Mouse (Mus musculus) embryonic facial prominence, embryonic 15.5 days (tissue): ENCODE data around the gene Gprc6a. TPM values are rescaled to one million over a fixed set of nuclear protein-coding genes. Genes with fewer than 3 reads are reported as not detected.

Source experiments
- ATAC-seq: fragments of 200-750 bp; cut with Nextera tagmentation; 2 replicates; pipeline ENCODE4 v1.8.0; 2017; ENCODE audit warnings: low read depth, moderate TSS enrichment; ENCODE audit not compliant: insufficient number of reproducible peaks, low FRiP score, low TSS enrichment
- H3K27ac ChIP-seq: fragments of 300-500 bp; sonication (generic); replicated peaks from 2 replicates; pipeline ENCODE4 v1.5.1; 2015; ENCODE audit warnings: mild to moderate bottlenecking, inconsistent platforms
- H3K27me3 ChIP-seq: fragments of 300-500 bp; sonication (generic); 2 replicates; pipeline ENCODE4 v1.6.1; 2015; ENCODE audit warnings: inconsistent platforms
- H3K36me3 ChIP-seq: fragments of 300-500 bp; sonication (generic); 2 replicates; pipeline ENCODE4 v1.6.1; 2015; ENCODE audit warnings: mild to moderate bottlenecking, inconsistent platforms
- H3K4me1 ChIP-seq: fragments of 300-500 bp; sonication (generic); 2 replicates; pipeline ENCODE4 v1.6.1; 2015; ENCODE audit warnings: inconsistent platforms
- H3K4me2 ChIP-seq: fragments of 300-500 bp; sonication (generic); replicated peaks from 2 replicates; pipeline ENCODE4 v1.6.1; 2015; ENCODE audit warnings: mild to moderate bottlenecking, inconsistent platforms
- H3K4me3 ChIP-seq: fragments of 300-500 bp; sonication (generic); replicated peaks from 2 replicates; pipeline ENCODE4 v1.5.1; 2015; ENCODE audit warnings: mild to moderate bottlenecking, inconsistent platforms
- H3K9ac ChIP-seq: fragments of 300-500 bp; sonication (generic); 2 replicates; pipeline ENCODE4 v1.6.1; 2015; ENCODE audit warnings: inconsistent platforms
- H3K9me3 ChIP-seq: fragments of 300-500 bp; sonication (generic); replicated peaks from 2 replicates; pipeline ENCODE4 v1.6.1; 2016; ENCODE audit warnings: inconsistent platforms
- WGBS: fragments of 180-500 bp; shearing (Covaris S2); methylation state at CpG from one replicate; pipeline ENCODE4 v1.1.7; 2015; 5-methylcytosine and 5-hydroxymethylcytosine counted together
- polyA plus RNA-seq: library from polyadenylated mRNA; unstranded; fragments of >200 nt; fragmentation: Nextera tagmentation; extraction: Ambion mirVana; gene quantifications from 2 replicates; pipeline ENCODE4 v1.2.1, GENCODE M21; 2015

Gprc6a gene
- polyA plus RNA-seq, 1 experiment from 2014 or later = not detected

GRCm38 (mm10) chr10:51571225-51571996 is 59.9 kb downstream of the Gprc6a start:
- H3K4me1 ChIP-seq = no peaks in the 10 kb centered on the region
- no peak overlapping the region for H3K4me3 ChIP-seq
- no peak overlapping the region for H3K9ac ChIP-seq
- no peak overlapping the region for H3K27ac ChIP-seq
- no peaks in the 10 kb centered on the region for H3K36me3 ChIP-seq
- ATAC-seq = no peak
- no peaks in the 10 kb centered on the region for H3K27me3 ChIP-seq
- H3K4me2 ChIP-seq = no peak overlapping the region
- 69% methylated on average over 9 of the region's 9 CpGs for WGBS
- H3K9me3 ChIP-seq = no peaks in the 10 kb centered on the region

Other genes starting within 250 kb of the Gprc6a start
- gene Gm49339, start 150.8 kb downstream of the Gprc6a start, polyA plus RNA-seq = 1.3 and 1.7 TPM in 2 replicates
- gene Lilr4b, start 150.8 kb downstream of the Gprc6a start, polyA plus RNA-seq = 3.6 and 4.0 TPM in 2 replicates
- 4.9 and 5.1 TPM in 2 replicates for gene Lilrb4a, start 140.5 kb downstream of the Gprc6a start, polyA plus RNA-seq
- 1.1 and 1.5 TPM in 2 replicates for gene Fam162b, start 40.9 kb downstream of the Gprc6a start, polyA plus RNA-seq
- not detected in 2 replicates for gene Rfx6, start 46.3 kb upstream of the Gprc6a start, polyA plus RNA-seq